Mouse (Mus musculus) brain, embryonic 14.5 days (tissue): ENCODE data around the gene Usp29.

Experiments
- CTCF ChIP-seq: fragments of 200-500 bp; IDR thresholded peaks from 2 replicates; pipeline ENCODE4 v1.5.1; 2012; ENCODE audit warnings: inconsistent platforms, mild to moderate bottlenecking, moderate library complexity, borderline replicate concordance; ENCODE audit not compliant: insufficient read depth, insufficient read length; ENCODE audit errors: extremely low read depth
- POLR2A ChIP-seq: fragments of 200-500 bp; IDR thresholded peaks from 2 replicates; pipeline ENCODE4 v1.6.1; 2012; ENCODE audit warnings: mild to moderate bottlenecking, inconsistent platforms, borderline replicate concordance; ENCODE audit not compliant: poor library complexity, insufficient read depth, insufficient read length, severe bottlenecking; ENCODE audit errors: extremely low read depth

DNA sequence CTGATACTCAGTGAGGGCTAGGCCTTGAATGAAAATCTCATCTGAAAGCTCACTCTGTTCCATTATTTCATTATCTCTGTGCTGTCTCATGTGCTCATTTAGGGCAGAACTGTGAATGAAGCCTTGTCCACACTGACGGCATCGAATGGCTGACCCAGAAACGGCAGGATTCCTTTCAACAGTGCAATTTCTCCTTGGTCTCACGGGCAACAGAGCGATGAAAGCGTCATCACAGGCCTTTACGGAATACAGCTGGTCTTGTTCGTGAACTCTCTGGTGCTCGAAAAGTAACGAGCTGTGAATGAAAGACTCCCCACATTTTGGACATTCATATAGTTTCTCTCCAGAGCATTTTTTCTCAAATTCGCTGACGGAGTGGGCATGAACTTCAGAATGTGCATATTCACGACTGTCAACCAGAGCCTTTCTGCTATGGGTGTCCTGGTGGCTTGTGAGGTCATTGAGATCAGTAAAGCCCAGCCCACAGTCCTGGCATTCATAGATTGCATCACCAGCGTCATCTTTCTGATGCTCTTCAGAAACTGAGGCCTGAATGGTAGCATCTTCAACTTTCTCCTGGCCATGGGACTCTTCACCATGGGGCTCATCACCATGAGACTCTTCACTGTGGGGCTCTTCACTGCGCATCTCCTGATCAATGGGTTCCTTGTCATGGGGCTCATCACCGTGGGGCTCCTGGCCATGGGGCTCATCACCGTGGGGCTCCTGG, 21.8 kb upstream of the Usp29 start:
- TF ChIP-seq CTCF (no peak), POLR2A (no peak)
